Mouse (Mus musculus): Measurements from ENCODE around the gene Fgf10. TPM values are rescaled to one million over a fixed set of nuclear protein-coding genes. Genes with fewer than 3 reads are reported as not detected.

Fgf10 gene
- polyA plus RNA-seq, 1 experiment from 2014 or later = 5.1 TPM

GRCm38 (mm10) chr13:118800176-118800575 is 130.6 kb downstream of the Fgf10 start:
- H3K9me3 ChIP-seq (replicated peaks) = no peaks in the 10 kb centered on the region
- no peaks in the 10 kb centered on the region for H3K27me3 ChIP-seq
- H3K4me3 ChIP-seq (replicated peaks) = no peak overlapping the region
- WGBS = 64% methylated on average over 4 of the region's 4 CpGs
- no peaks in the 10 kb centered on the region for H3K36me3 ChIP-seq
- no peak overlapping the region for H3K27ac ChIP-seq
- no peaks in the 10 kb centered on the region for H3K4me1 ChIP-seq
- ATAC-seq (replicated peaks; ENCODE audit: low FRiP score) = no peak
- H3K4me2 ChIP-seq = no peak overlapping the region
- H3K9ac ChIP-seq = no peak overlapping the region

DNA sequence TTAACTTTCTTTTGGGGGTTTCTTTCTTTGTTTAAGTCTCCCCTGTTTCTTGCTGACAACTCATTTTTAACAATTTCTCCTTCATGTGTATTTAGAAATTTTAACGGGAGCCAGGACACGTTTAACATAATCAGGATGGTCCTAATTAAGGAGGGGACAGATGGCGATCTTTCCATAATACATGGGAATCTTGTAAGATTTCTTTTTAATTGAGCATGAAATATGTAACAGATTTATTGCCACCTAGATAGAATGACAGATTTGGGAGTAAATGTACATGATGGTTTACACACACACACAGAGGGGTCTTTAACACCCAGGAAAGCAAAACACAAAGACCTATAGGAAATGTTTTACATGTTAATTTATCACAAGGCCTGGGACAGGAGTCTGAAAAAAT is 137.1 kb downstream of the Fgf10 start:
- Histone ChIP-seq H3K4me2 (no peak overlapping the region), H3K27me3 (no peaks in the 10 kb centered on the region), H3K27ac (no peak overlapping the region), H3K4me3 (replicated peaks) (no peak overlapping the region), H3K36me3 (no peaks in the 10 kb centered on the region), H3K4me1 (no peaks in the 10 kb centered on the region), H3K9ac (no peak overlapping the region), H3K9me3 (replicated peaks) (no peaks in the 10 kb centered on the region)
- no peak for ATAC-seq (replicated peaks; ENCODE audit: low FRiP score)
- 67% methylated on average over 3 of the region's 3 CpGs for WGBS

DNA sequence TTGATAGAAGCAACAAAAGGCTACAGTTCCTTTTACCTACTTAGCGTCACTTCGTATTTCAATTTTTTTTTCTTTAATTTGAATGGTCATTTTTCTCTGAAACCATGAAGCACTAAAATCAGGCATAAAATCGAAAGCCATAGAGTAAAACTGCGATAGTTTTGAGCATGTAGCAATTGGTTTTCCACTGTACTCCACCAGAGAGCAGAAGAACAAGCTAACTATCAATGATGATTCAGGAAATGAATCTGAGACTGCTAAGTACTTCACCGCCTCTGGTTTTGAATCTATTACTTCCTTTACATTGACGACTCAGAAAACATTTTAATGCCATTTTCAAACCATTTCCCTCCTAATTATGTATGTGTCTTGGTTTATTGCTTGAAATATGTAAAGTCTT is 150.2 kb downstream of the Fgf10 start:
- WGBS = 89% methylated on average over 6 of the region's 6 CpGs

DNA sequence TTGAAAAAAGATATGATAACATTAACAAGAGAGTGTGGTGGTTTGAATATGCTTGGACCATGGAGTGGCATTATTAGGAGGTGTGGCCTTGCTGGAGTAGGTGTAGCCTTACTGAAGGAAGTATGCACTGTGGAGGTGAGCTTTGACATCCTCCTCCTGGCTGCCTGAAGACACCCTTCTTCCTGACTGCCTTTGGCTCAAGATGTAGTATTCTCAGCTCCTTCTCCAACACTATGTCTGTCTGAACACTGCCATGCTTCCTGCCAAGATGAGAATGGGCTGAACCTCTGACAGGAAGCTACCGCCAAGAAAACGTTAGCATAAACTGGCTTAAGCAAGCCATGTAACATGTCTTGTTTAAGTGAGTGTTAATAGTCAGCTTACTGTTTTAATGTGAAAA is 153.5 kb downstream of the Fgf10 start:
- Histone ChIP-seq H3K4me3 (replicated peaks) (no peak overlapping the region), H3K9ac (no peak overlapping the region), H3K4me1 (no peaks in the 10 kb centered on the region), H3K27me3 (no peaks in the 10 kb centered on the region), H3K9me3 (replicated peaks) (no peaks in the 10 kb centered on the region), H3K27ac (no peak overlapping the region), H3K4me2 (no peak overlapping the region), H3K36me3 (no peaks in the 10 kb centered on the region)
- WGBS = 85% methylated on average over 2 of the region's 2 CpGs
- ATAC-seq (replicated peaks; ENCODE audit: low FRiP score) = no peak

More for the DNA sequence above, 150.2 kb downstream of the Fgf10 start:
- H3K9me3 ChIP-seq (replicated peaks) = no peaks in the 10 kb centered on the region
- no peaks in the 10 kb centered on the region for H3K4me1 ChIP-seq
- H3K27ac ChIP-seq = no peak overlapping the region
- no peak for ATAC-seq (replicated peaks; ENCODE audit: low FRiP score)
- H3K4me3 ChIP-seq (replicated peaks) = no peak overlapping the region
- H3K36me3 ChIP-seq = no peaks in the 10 kb centered on the region
- H3K9ac ChIP-seq = no peak overlapping the region
- no peaks in the 10 kb centered on the region for H3K27me3 ChIP-seq
- no peak overlapping the region for H3K4me2 ChIP-seq

GRCm38 (mm10) chr13:118825102-118825501 is 155.5 kb downstream of the Fgf10 start:
- ATAC-seq (replicated peaks; ENCODE audit: low FRiP score) = no peak
- no peaks in the 10 kb centered on the region for H3K27me3 ChIP-seq
- 74% methylated on average over 4 of the region's 4 CpGs for WGBS

GRCm38 (mm10) chr13:118828604-118829381 is 159.2 kb downstream of the Fgf10 start:
- no peaks in the 10 kb centered on the region for H3K36me3 ChIP-seq
- H3K9me3 ChIP-seq (replicated peaks) = no peaks in the 10 kb centered on the region
- H3K4me2 ChIP-seq = no peak overlapping the region
- no peak overlapping the region for H3K4me3 ChIP-seq (replicated peaks)
- no peaks in the 10 kb centered on the region for H3K27me3 ChIP-seq
- no peak overlapping the region for H3K9ac ChIP-seq
- H3K4me1 ChIP-seq = no peaks in the 10 kb centered on the region
- 82% methylated on average over 10 of the region's 10 CpGs for WGBS
- ATAC-seq (replicated peaks; ENCODE audit: low FRiP score) = no peak
- H3K27ac ChIP-seq = no peak overlapping the region

More at GRCm38 (mm10) chr13:118825102-118825501, 155.5 kb downstream of the Fgf10 start:
- no peaks in the 10 kb centered on the region for H3K36me3 ChIP-seq
- no peak overlapping the region for H3K4me2 ChIP-seq
- no peaks in the 10 kb centered on the region for H3K4me1 ChIP-seq
- H3K4me3 ChIP-seq (replicated peaks) = no peak overlapping the region
- no peak overlapping the region for H3K27ac ChIP-seq
- no peaks in the 10 kb centered on the region for H3K9me3 ChIP-seq (replicated peaks)
- H3K9ac ChIP-seq = no peak overlapping the region

DNA sequence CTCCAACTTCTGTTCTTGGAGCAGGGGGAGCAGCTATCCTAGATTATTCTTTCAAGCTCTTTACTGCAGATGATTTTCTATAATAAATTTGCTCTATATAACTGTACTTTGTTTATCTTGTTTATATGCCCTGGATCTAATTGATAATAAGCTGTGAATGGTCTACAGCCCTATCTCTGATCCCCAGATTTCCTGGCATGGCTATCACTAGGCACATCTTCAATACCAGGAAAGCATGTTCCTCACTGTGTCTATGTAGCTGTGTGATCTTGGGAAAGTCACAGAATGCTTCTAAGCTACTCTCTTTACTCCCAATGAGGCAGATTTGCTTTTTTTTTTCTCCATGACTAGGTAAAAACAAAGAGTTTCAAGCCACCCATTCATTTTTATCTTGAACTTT is 164.4 kb downstream of the Fgf10 start:
- Histone ChIP-seq H3K4me1 (no peaks in the 10 kb centered on the region), H3K4me2 (no peak overlapping the region), H3K4me3 (replicated peaks) (no peak overlapping the region), H3K9ac (no peak overlapping the region), H3K27ac (no peak overlapping the region), H3K9me3 (replicated peaks) (no peaks in the 10 kb centered on the region), H3K36me3 (no peaks in the 10 kb centered on the region), H3K27me3 (no peaks in the 10 kb centered on the region)
- ATAC-seq (replicated peaks; ENCODE audit: low FRiP score) = no peak

DNA sequence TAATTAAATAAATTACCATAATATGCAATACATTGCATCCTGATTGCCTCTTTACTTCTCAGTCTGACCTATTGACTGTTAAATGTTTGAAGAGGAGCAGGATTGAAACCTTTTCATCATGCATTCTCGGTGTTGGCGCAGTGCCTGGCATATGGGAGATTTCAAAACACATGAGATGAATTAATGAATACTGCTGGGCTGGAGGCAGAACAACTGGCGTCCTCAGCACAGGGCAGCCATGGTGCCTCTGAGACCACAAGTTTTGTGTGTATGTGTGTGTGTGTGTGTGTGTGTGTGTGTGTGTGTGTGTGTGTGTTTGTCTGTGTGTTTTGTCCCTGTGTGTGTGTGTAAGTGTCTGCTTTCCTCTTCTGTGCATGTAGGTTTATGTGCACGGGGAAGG is 165.5 kb downstream of the Fgf10 start:
- Histone ChIP-seq H3K27me3 (no peaks in the 10 kb centered on the region), H3K4me3 (replicated peaks) (no peak overlapping the region), H3K27ac (no peak overlapping the region), H3K9ac (no peak overlapping the region), H3K4me2 (no peak overlapping the region), H3K9me3 (replicated peaks) (no peaks in the 10 kb centered on the region), H3K36me3 (no peaks in the 10 kb centered on the region), H3K4me1 (no peaks in the 10 kb centered on the region)
- WGBS = 69% methylated on average over 4 of the region's 4 CpGs
- no peak for ATAC-seq (replicated peaks; ENCODE audit: low FRiP score)
